Mouse (Mus musculus) forebrain, embryonic 12.5 days (tissue): ENCODE results near the gene Erbb3. TPM values are rescaled to one million over a fixed set of nuclear protein-coding genes. Genes with fewer than 3 reads are reported as not detected.

Experiments used
- ATAC-seq: fragments of 200-750 bp; cut with Nextera tagmentation; 2 replicates; pipeline ENCODE4 v1.8.0; 2017; ENCODE audit warnings: moderate TSS enrichment; ENCODE audit not compliant: low FRiP score
- H3K27ac ChIP-seq: fragments of 300-500 bp; sonication (generic); 2 replicates; pipeline ENCODE4 v1.5.1; 2016; ENCODE audit warnings: mild to moderate bottlenecking
- H3K27me3 ChIP-seq: fragments of 300-500 bp; sonication (generic); 2 replicates; pipeline ENCODE4 v1.6.1; 2016; ENCODE audit warnings: mild to moderate bottlenecking
- H3K36me3 ChIP-seq: fragments of 300-500 bp; sonication (generic); replicated peaks from 2 replicates; pipeline ENCODE4 v1.6.1; 2016; ENCODE audit warnings: mild to moderate bottlenecking
- H3K4me1 ChIP-seq: fragments of 300-500 bp; sonication (generic); 2 replicates; pipeline ENCODE4 v1.6.1; 2016
- H3K4me2 ChIP-seq: fragments of 300-500 bp; sonication (generic); 2 replicates; pipeline ENCODE4 v1.6.1; 2016; ENCODE audit warnings: mild to moderate bottlenecking, moderate library complexity
- H3K4me3 ChIP-seq: fragments of 300-500 bp; sonication (generic); replicated peaks from 2 replicates; pipeline ENCODE4 v1.5.1; 2016; ENCODE audit warnings: mild to moderate bottlenecking
- H3K9ac ChIP-seq: fragments of 300-500 bp; sonication (generic); 2 replicates; pipeline ENCODE4 v1.6.1; 2016; ENCODE audit warnings: mild to moderate bottlenecking
- H3K9me3 ChIP-seq: fragments of 300-500 bp; sonication (generic); 2 replicates; pipeline ENCODE4 v1.6.1; 2016
- WGBS: fragments of 180-500 bp; shearing (Covaris S2); methylation state at CpG from one replicate; pipeline ENCODE4 v1.1.7; 2016; 5-methylcytosine and 5-hydroxymethylcytosine counted together
- microRNA-seq: library from miRNA; unstranded; fragments of <30 nt; microRNA quantifications from one replicate; pipeline ENCODE4, GENCODE M21; 2017
- polyA plus RNA-seq: library from polyadenylated mRNA; unstranded; fragments of >200 nt; fragmentation: Nextera tagmentation; extraction: Ambion mirVana; gene quantifications from 2 replicates; pipeline ENCODE4 v1.2.1, GENCODE M21; 2016

Erbb3 gene
- polyA plus RNA-seq, 1 experiment from 2014 or later, result 2.0 TPM

- no peaks in the 10 kb centered on the region for H3K9me3 ChIP-seq
- no peak for ATAC-seq
- H3K9ac ChIP-seq, result no peak overlapping the region
- no peak overlapping the region for H3K4me2 ChIP-seq
- H3K27me3 ChIP-seq, result peaks cover 8% of the 10 kb centered on the region; the same call in 1 of the 2 replicates
- no peaks in the 10 kb centered on the region for H3K4me1 ChIP-seq
- 80% methylated on average over 2 of the region's 2 CpGs for WGBS
- no peak overlapping the region for H3K27ac ChIP-seq
- H3K36me3 ChIP-seq, result no peaks in the 10 kb centered on the region
- H3K4me3 ChIP-seq, result no peak overlapping the region
Measured at GRCm38 (mm10) chr10:128535206-128535605, 54.2 kb downstream of the Erbb3 start.

- Histone ChIP-seq H3K27ac (no peak overlapping the region), H3K4me3 (peak overlapping the region; percentile 66), H3K4me2 (peak overlapping the region; percentile 100), H3K9ac (peak overlapping the region; percentile 22; the same call in 1 of the 2 replicates), H3K4me1 (peaks cover 25% of the 10 kb centered on the region), H3K27me3 (peaks cover 68% of the 10 kb centered on the region), H3K9me3 (no peaks in the 10 kb centered on the region), H3K36me3 (no peaks in the 10 kb centered on the region)
- ATAC-seq, result no peak
- WGBS, result 31% methylated on average over 28 of the region's 28 CpGs
Measured at GRCm38 (mm10) chr10:128526366-128527356, 62.8 kb downstream of the Erbb3 start.

- Histone ChIP-seq H3K4me2 (peak within 1 kb of the TSS; percentile 100), H3K27ac (peak within 1 kb of the TSS; percentile 50), H3K4me3 (peak within 1 kb of the TSS; percentile 66), H3K9ac (peak within 1 kb of the TSS; percentile 75), H3K9me3 (no peaks in the 10 kb centered on the region), H3K27me3 (peaks cover 68% of the 10 kb centered on the region), H3K4me1 (peaks cover 25% of the 10 kb centered on the region), H3K36me3 (no peaks in the 10 kb centered on the region)
- WGBS, result under 1% methylated on average over 37 of the region's 37 CpGs
- peak; percentile 96 for ATAC-seq
Measured at GRCm38 (mm10) chr10:128525671-128526308, 63.7 kb downstream of the Erbb3 start, which contains the start of gene Esyt1. TSS of gene Esyt1 (minus strand) at chr10:128525871.

- Histone ChIP-seq H3K27ac (peak overlapping the region; percentile 50), H3K36me3 (no peaks in the 10 kb centered on the region), H3K27me3 (peaks cover 72% of the 10 kb centered on the region), H3K4me3 (peak overlapping the region; percentile 66), H3K9ac (peak overlapping the region; percentile 75), H3K4me2 (peak overlapping the region; percentile 100), H3K4me1 (peaks cover 25% of the 10 kb centered on the region), H3K9me3 (no peaks in the 10 kb centered on the region)
- WGBS, result under 1% methylated on average over 58 of the region's 58 CpGs
- ATAC-seq, result peak; percentile 47
Measured at GRCm38 (mm10) chr10:128524732-128525662, 64.5 kb downstream of the Erbb3 start.

GRCm38 (mm10) chr10:128524111-128524731, 65.2 kb downstream of the Erbb3 start:
- ATAC-seq, result no peak
- H3K36me3 ChIP-seq, result no peaks in the 10 kb centered on the region
- peak overlapping the region; percentile 66 for H3K4me3 ChIP-seq
- H3K27me3 ChIP-seq, result peaks cover 68% of the 10 kb centered on the region
- peaks cover 25% of the 10 kb centered on the region for H3K4me1 ChIP-seq
- 8% methylated on average over 11 of the region's 11 CpGs for WGBS
- peak overlapping the region; percentile 75 for H3K9ac ChIP-seq
- H3K9me3 ChIP-seq, result no peaks in the 10 kb centered on the region
- no peak overlapping the region for H3K27ac ChIP-seq
- H3K4me2 ChIP-seq, result peak overlapping the region; percentile 100

GRCm38 (mm10) chr10:128522351-128522750, 67.1 kb downstream of the Erbb3 start:
- no peak for ATAC-seq
- Histone ChIP-seq H3K4me3 (no peak overlapping the region), H3K36me3 (no peaks in the 10 kb centered on the region), H3K9ac (no peak overlapping the region), H3K9me3 (no peaks in the 10 kb centered on the region), H3K27me3 (peaks cover 73% of the 10 kb centered on the region), H3K4me1 (peaks cover 25% of the 10 kb centered on the region), H3K4me2 (no peak overlapping the region), H3K27ac (no peak overlapping the region)
- 69% methylated on average over 6 of the region's 6 CpGs for WGBS

- H3K4me1 ChIP-seq, result peaks cover 19% of the 10 kb centered on the region
- peaks cover 79% of the 10 kb centered on the region for H3K27me3 ChIP-seq
- H3K4me3 ChIP-seq, result no peak overlapping the region
- 88% methylated on average over 16 of the region's 16 CpGs for WGBS
- no peak for ATAC-seq
- H3K36me3 ChIP-seq, result no peaks in the 10 kb centered on the region
- H3K27ac ChIP-seq, result no peak overlapping the region
- no peak overlapping the region for H3K9ac ChIP-seq
- H3K9me3 ChIP-seq, result no peaks in the 10 kb centered on the region
- no peak overlapping the region for H3K4me2 ChIP-seq
Measured at GRCm38 (mm10) chr10:128520591-128520990, 68.9 kb downstream of the Erbb3 start.

- WGBS, result 71% methylated on average over 7 of the region's 7 CpGs
Measured at GRCm38 (mm10) chr10:128518833-128519232, 70.6 kb downstream of the Erbb3 start.

More at GRCm38 (mm10) chr10:128518833-128519232, 70.6 kb downstream of the Erbb3 start:
- Histone ChIP-seq H3K27me3 (peaks cover 76% of the 10 kb centered on the region), H3K9me3 (no peaks in the 10 kb centered on the region), H3K4me1 (peaks cover under 1% of the 10 kb centered on the region; the same call in 1 of the 2 replicates), H3K9ac (no peak overlapping the region), H3K27ac (no peak overlapping the region), H3K4me2 (no peak overlapping the region), H3K36me3 (no peaks in the 10 kb centered on the region), H3K4me3 (no peak overlapping the region)
- no peak for ATAC-seq

Small RNA genes within 50 kb of the gene (microRNA-seq; reads per million reads assigned to microRNA genes)
- gene Gm47275, result not detected
- not detected for gene Mir6917

Other genes starting within 250 kb of the Erbb3 start
- 24.2 and 25.5 TPM in 2 replicates for gene Coq10a, start 220.7 kb downstream of the Erbb3 start, polyA plus RNA-seq
- gene Ankrd52, start 212.5 kb downstream of the Erbb3 start, polyA plus RNA-seq, result 11.3 and 13.9 TPM in 2 replicates
- gene Slc39a5, start 188.4 kb downstream of the Erbb3 start, polyA plus RNA-seq, result not detected in 2 replicates
- gene Nabp2, start 178.2 kb downstream of the Erbb3 start, polyA plus RNA-seq, result 141 and 155 TPM in 2 replicates
- 61.9 and 62.0 TPM in 2 replicates for gene Rnf41, start 178.0 kb downstream of the Erbb3 start, polyA plus RNA-seq
- 189 and 210 TPM in 2 replicates for gene Smarcc2, start 130.4 kb downstream of the Erbb3 start, polyA plus RNA-seq
- gene Myl6, start 95.5 kb downstream of the Erbb3 start, polyA plus RNA-seq, result 660 and 684 TPM in 2 replicates
- 2.4 and 2.7 TPM in 2 replicates for gene Myl6b, start 91.0 kb downstream of the Erbb3 start, polyA plus RNA-seq
- gene Esyt1, start 63.8 kb downstream of the Erbb3 start, polyA plus RNA-seq, result 11.2 and 13.8 TPM in 2 replicates
- 19.9 and 20.5 TPM in 2 replicates for gene Zc3h10, start 41.9 kb downstream of the Erbb3 start, polyA plus RNA-seq
- gene Rpl41, start 40.3 kb downstream of the Erbb3 start, polyA plus RNA-seq, result 2,598 and 2,922 TPM in 2 replicates
- 196 and 203 TPM in 2 replicates for gene Pa2g4, start 23.7 kb downstream of the Erbb3 start, polyA plus RNA-seq
- gene Rps26, start 37.1 kb upstream of the Erbb3 start, polyA plus RNA-seq, result 484 and 501 TPM in 2 replicates
- 6.8 and 7.7 TPM in 2 replicates for gene Ikzf4, start 56.3 kb upstream of the Erbb3 start, polyA plus RNA-seq
- gene Suox, start 84.4 kb upstream of the Erbb3 start, polyA plus RNA-seq, result 10.4 and 10.7 TPM in 2 replicates
- 90.9 and 98.8 TPM in 2 replicates for gene Rab5b, start 106.6 kb upstream of the Erbb3 start, polyA plus RNA-seq
- gene Pmel, start 114.5 kb upstream of the Erbb3 start, polyA plus RNA-seq, result 0.88 and 4.4 TPM in 2 replicates
- 95.2 and 104 TPM in 2 replicates for gene Cdk2, start 115.4 kb upstream of the Erbb3 start, polyA plus RNA-seq
- gene Dgka, start 155.2 kb upstream of the Erbb3 start, polyA plus RNA-seq, result 3.9 and 4.2 TPM in 2 replicates
- 51.2 and 52.8 TPM in 2 replicates for gene Pym1, start 158.2 kb upstream of the Erbb3 start, polyA plus RNA-seq
- gene Mmp19, start 201.3 kb upstream of the Erbb3 start, polyA plus RNA-seq, result 0.40 and 0.60 TPM in 2 replicates
- gene Dnajc14, start 214.4 kb upstream of the Erbb3 start, polyA plus RNA-seq, result 55.0 and 58.9 TPM in 2 replicates
- gene Tmem198b, start 214.7 kb upstream of the Erbb3 start, polyA plus RNA-seq, result 18.4 and 21.3 TPM in 2 replicates
- 251 and 256 TPM in 2 replicates for gene Sarnp, start 227.7 kb upstream of the Erbb3 start, polyA plus RNA-seq
- 47.4 and 53.0 TPM in 2 replicates for gene Ormdl2, start 232.0 kb upstream of the Erbb3 start, polyA plus RNA-seq